Mouse (Mus musculus): ENCODE data around the gene Stx11. TPM values are rescaled to one million over a fixed set of nuclear protein-coding genes. Genes with fewer than 3 reads are reported as not detected.
A peak's percentile ranks its signal among the peaks of the same experiment; 100 is the strongest.

The Stx11 gene
- polyA plus RNA-seq, 1 experiment = 14.6 TPM

- no peak overlapping the region for H3K4me3 ChIP-seq (ENCODE audit: extremely low read depth, insufficient read depth, insufficient read length)
- H3K36me3 ChIP-seq (ENCODE audit: control insufficient read depth, insufficient read depth, low read length) = no peaks in the 10 kb centered on the region
- no peak overlapping the region for H3K27ac ChIP-seq (ENCODE audit: insufficient read depth, low read length)
- no peak for DNase-seq (ENCODE audit: low read depth in 1 of 2, low spot score in 2 of 2)
- TF ChIP-seq CTCF (IDR thresholded peaks at IDR 0.05; ENCODE audit: extremely low read depth, insufficient read depth, insufficient read length, insufficient replicate concordance) (no peak), POLR2A (IDR thresholded peaks at IDR 0.05; ENCODE audit: low read depth, low read length) (no peak)
- 64% methylated on average over 5 of the region's 5 CpGs for WGBS
- no peaks in the 10 kb centered on the region for H3K27me3 ChIP-seq (ENCODE audit: control insufficient read depth, insufficient read depth, low read length)
- peaks cover 3% of the 10 kb centered on the region; the same call in 1 of the 2 replicates for H3K4me1 ChIP-seq (ENCODE audit: control insufficient read depth, insufficient read depth, insufficient read length)
Measured at GRCm38 (mm10) chr10:12919287-12919686, 44.8 kb downstream of the Stx11 start.

GRCm38 (mm10) chr10:12917626-12918025 is 46.5 kb downstream of the Stx11 start:
- DNase-seq (ENCODE audit: low read depth in 1 of 2, low spot score in 2 of 2) = no peak
- H3K4me1 ChIP-seq (ENCODE audit: control insufficient read depth, insufficient read depth, insufficient read length) = no peaks in the 10 kb centered on the region
- WGBS = 98% methylated on average over 1 of the region's 1 CpGs
- no peak overlapping the region for H3K4me3 ChIP-seq (ENCODE audit: extremely low read depth, insufficient read depth, insufficient read length)
- TF ChIP-seq POLR2A (IDR thresholded peaks at IDR 0.05; ENCODE audit: low read depth, low read length) = no peak
- TF ChIP-seq CTCF (IDR thresholded peaks at IDR 0.05; ENCODE audit: extremely low read depth, insufficient read depth, insufficient read length, insufficient replicate concordance) = no peak
- no peaks in the 10 kb centered on the region for H3K36me3 ChIP-seq (ENCODE audit: control insufficient read depth, insufficient read depth, low read length)
- H3K27ac ChIP-seq (ENCODE audit: insufficient read depth, low read length) = no peak overlapping the region
- H3K27me3 ChIP-seq (ENCODE audit: control insufficient read depth, insufficient read depth, low read length) = no peaks in the 10 kb centered on the region

- no peak for DNase-seq (ENCODE audit: low read depth in 1 of 2, low spot score in 2 of 2)
- H3K4me1 ChIP-seq (ENCODE audit: control insufficient read depth, insufficient read depth, insufficient read length) = no peaks in the 10 kb centered on the region
- no peak overlapping the region for H3K27ac ChIP-seq (ENCODE audit: insufficient read depth, low read length)
- H3K27me3 ChIP-seq (ENCODE audit: control insufficient read depth, insufficient read depth, low read length) = no peaks in the 10 kb centered on the region
- H3K36me3 ChIP-seq (ENCODE audit: control insufficient read depth, insufficient read depth, low read length) = no peaks in the 10 kb centered on the region
- 93% methylated on average over 6 of the region's 6 CpGs for WGBS
- H3K4me3 ChIP-seq (ENCODE audit: extremely low read depth, insufficient read depth, insufficient read length) = no peak overlapping the region
- no peak for TF ChIP-seq POLR2A (IDR thresholded peaks at IDR 0.05; ENCODE audit: low read depth, low read length)
- no peak for TF ChIP-seq CTCF (IDR thresholded peaks at IDR 0.05; ENCODE audit: extremely low read depth, insufficient read depth, insufficient read length, insufficient replicate concordance)
Measured at GRCm38 (mm10) chr10:12916376-12916775, 47.7 kb downstream of the Stx11 start.

- no peak overlapping the region for H3K27ac ChIP-seq (ENCODE audit: insufficient read depth, low read length)
- H3K4me1 ChIP-seq (ENCODE audit: control insufficient read depth, insufficient read depth, insufficient read length) = no peaks in the 10 kb centered on the region
- no peak for DNase-seq (ENCODE audit: low read depth in 1 of 2, low spot score in 2 of 2)
- 91% methylated on average over 7 of the region's 7 CpGs for WGBS
- H3K27me3 ChIP-seq (ENCODE audit: control insufficient read depth, insufficient read depth, low read length) = no peaks in the 10 kb centered on the region
- no peak for TF ChIP-seq CTCF (IDR thresholded peaks at IDR 0.05; ENCODE audit: extremely low read depth, insufficient read depth, insufficient read length, insufficient replicate concordance)
- no peaks in the 10 kb centered on the region for H3K36me3 ChIP-seq (ENCODE audit: control insufficient read depth, insufficient read depth, low read length)
- no peak overlapping the region for H3K4me3 ChIP-seq (ENCODE audit: extremely low read depth, insufficient read depth, insufficient read length)
Measured at GRCm38 (mm10) chr10:12915826-12916225, 48.3 kb downstream of the Stx11 start.

GRCm38 (mm10) chr10:12914203-12914602 is 49.9 kb downstream of the Stx11 start:
- Histone ChIP-seq H3K4me1 (ENCODE audit: control insufficient read depth, insufficient read depth, insufficient read length) (no peaks in the 10 kb centered on the region), H3K27ac (ENCODE audit: insufficient read depth, low read length) (no peak overlapping the region), H3K27me3 (ENCODE audit: control insufficient read depth, insufficient read depth, low read length) (no peaks in the 10 kb centered on the region), H3K36me3 (ENCODE audit: control insufficient read depth, insufficient read depth, low read length) (no peaks in the 10 kb centered on the region), H3K4me3 (ENCODE audit: extremely low read depth, insufficient read depth, insufficient read length) (no peak overlapping the region)
- WGBS = 94% methylated on average over 1 of the region's 1 CpGs
- no peak for TF ChIP-seq CTCF (IDR thresholded peaks at IDR 0.05; ENCODE audit: extremely low read depth, insufficient read depth, insufficient read length, insufficient replicate concordance)
- no peak for TF ChIP-seq POLR2A (IDR thresholded peaks at IDR 0.05; ENCODE audit: low read depth, low read length)
- no peak for DNase-seq (ENCODE audit: low read depth in 1 of 2, low spot score in 2 of 2)

- H3K27me3 ChIP-seq (ENCODE audit: control insufficient read depth, insufficient read depth, low read length) = no peaks in the 10 kb centered on the region
- H3K27ac ChIP-seq (ENCODE audit: insufficient read depth, low read length) = no peak overlapping the region; the same call in 1 of the 2 replicates
- TF ChIP-seq POLR2A (IDR thresholded peaks at IDR 0.05; ENCODE audit: low read depth, low read length) (no peak), CTCF (IDR thresholded peaks at IDR 0.05; ENCODE audit: extremely low read depth, insufficient read depth, insufficient read length, insufficient replicate concordance) (no peak)
- no peaks in the 10 kb centered on the region for H3K4me1 ChIP-seq (ENCODE audit: control insufficient read depth, insufficient read depth, insufficient read length)
- H3K36me3 ChIP-seq (ENCODE audit: control insufficient read depth, insufficient read depth, low read length) = no peaks in the 10 kb centered on the region
- 29% methylated on average over 11 of the region's 11 CpGs for WGBS
- DNase-seq (ENCODE audit: low read depth in 1 of 2, low spot score in 2 of 2) = no peak
- H3K4me3 ChIP-seq (ENCODE audit: extremely low read depth, insufficient read depth, insufficient read length) = 0 out of 2 replicates have a peak overlapping the region, but pooled peaks have one; percentile 11
Measured at GRCm38 (mm10) chr10:12911981-12912530, 52.0 kb downstream of the Stx11 start.

- H3K4me1 ChIP-seq (ENCODE audit: control insufficient read depth, insufficient read depth, insufficient read length) = no peaks in the 10 kb centered on the region
- TF ChIP-seq POLR2A (IDR thresholded peaks at IDR 0.05; ENCODE audit: low read depth, low read length) (no peak), CTCF (IDR thresholded peaks at IDR 0.05; ENCODE audit: extremely low read depth, insufficient read depth, insufficient read length, insufficient replicate concordance) (no peak)
- H3K36me3 ChIP-seq (ENCODE audit: control insufficient read depth, insufficient read depth, low read length) = no peaks in the 10 kb centered on the region
- no peaks in the 10 kb centered on the region for H3K27me3 ChIP-seq (ENCODE audit: control insufficient read depth, insufficient read depth, low read length)
- DNase-seq (ENCODE audit: low read depth in 1 of 2, low spot score in 2 of 2) = no peak
- 91% methylated on average over 13 of the region's 13 CpGs for WGBS
- H3K27ac ChIP-seq (ENCODE audit: insufficient read depth, low read length) = no peak overlapping the region
- no peak overlapping the region for H3K4me3 ChIP-seq (ENCODE audit: extremely low read depth, insufficient read depth, insufficient read length)
Measured at GRCm38 (mm10) chr10:12911451-12911850, 52.6 kb downstream of the Stx11 start.

All from spleen, adult 2 months (tissue).